Mouse (Mus musculus): ENCODE results near the gene Glod4. TPM values are rescaled to one million over a fixed set of nuclear protein-coding genes. Genes with fewer than 3 reads are reported as not detected.
A peak's percentile ranks its signal among the peaks of the same experiment; 100 is the strongest.

Gene Glod4
- polyA plus RNA-seq, 1 experiment from 2014 or later, result 131 TPM

DNA sequence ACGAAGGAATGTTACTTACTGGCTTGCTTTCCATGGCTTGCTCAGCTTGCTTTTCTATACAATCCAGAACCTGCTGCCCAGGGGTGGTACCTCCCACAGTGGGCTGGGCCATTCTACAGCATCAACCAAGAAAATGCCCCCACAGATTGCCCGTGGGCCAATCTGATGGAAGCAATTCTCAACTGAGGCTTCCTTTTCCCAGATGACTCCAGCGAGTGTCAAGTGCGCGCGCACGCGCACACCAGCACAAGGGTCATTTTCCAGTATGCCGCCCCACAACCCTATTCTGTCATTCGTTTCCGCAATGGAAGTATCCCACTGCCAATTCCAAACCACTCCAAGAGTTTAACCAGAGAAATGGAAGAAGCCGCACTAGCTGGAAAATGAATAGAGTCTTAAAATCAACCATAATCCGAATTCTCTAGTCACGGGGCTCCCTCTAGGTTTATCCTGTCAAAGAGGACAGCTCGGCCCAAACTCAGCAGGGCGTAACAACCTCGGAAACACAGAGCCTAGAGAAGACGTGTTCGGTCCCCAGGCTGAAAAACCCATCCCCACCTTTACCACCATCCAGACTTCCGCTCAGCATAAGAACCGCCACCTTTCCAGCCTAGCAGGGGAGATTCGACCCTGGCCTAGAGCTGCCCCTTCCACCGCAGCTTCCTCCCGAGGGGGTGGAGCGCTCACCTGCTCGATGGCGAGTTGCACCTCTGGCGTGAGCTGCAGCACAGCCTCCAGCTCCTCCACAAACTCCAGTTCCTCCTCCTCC, 64.6 kb downstream of the Glod4 start:
- H3K27ac ChIP-seq, result peak overlapping the region; percentile 85
- 1% methylated on average over 28 of the region's 28 CpGs for WGBS
- peak overlapping the region; percentile 92 for H3K4me3 ChIP-seq (replicated peaks; ENCODE audit: low read depth, low read length)
- peaks cover 5% of the 10 kb centered on the region for H3K4me1 ChIP-seq (replicated peaks; ENCODE audit: insufficient read depth, low read length)
- no peaks in the 10 kb centered on the region for H3K9me3 ChIP-seq (replicated peaks; ENCODE audit: low read length)
- peak; percentile 50 for DNase-seq (ENCODE audit: low spot score)
- no peaks in the 10 kb centered on the region for H3K27me3 ChIP-seq (ENCODE audit: insufficient read depth, low read length)
- peak overlapping the region; percentile 94 for H3K4me2 ChIP-seq (ENCODE audit: low read length)
- TF ChIP-seq CTCF (IDR thresholded peaks at IDR 0.05; ENCODE audit: low read depth), result no peak
- H3K36me3 ChIP-seq (ENCODE audit: insufficient read depth, low read length), result peaks cover 3% of the 10 kb centered on the region; the same call in 1 of the 2 replicates
- peak overlapping the region; percentile 77 for H3K9ac ChIP-seq (ENCODE audit: low read depth, low read length)
- ATAC-seq (replicated peaks; ENCODE audit: low FRiP score, low read depth), result peak; percentile 83

DNA sequence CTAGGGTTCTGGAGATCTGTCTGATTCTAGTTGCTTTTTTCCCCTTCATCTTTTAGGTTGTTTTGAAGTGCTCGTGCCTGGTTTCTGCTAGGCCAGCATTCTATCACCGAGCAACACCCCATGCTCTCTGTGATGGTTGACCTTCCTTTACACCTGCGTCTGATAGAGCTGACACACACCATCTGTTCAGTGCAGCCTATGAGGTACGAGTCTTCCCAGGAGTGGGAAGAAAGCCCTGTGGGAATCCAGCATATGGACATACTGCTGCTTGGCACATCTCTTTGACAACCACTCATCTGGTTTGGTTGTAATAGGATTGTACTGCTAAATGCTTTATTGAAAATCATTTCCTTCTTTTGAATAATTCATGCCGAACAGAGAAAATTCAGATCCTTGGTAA, 73.3 kb downstream of the Glod4 start:
- Histone ChIP-seq H3K36me3 (ENCODE audit: insufficient read depth, low read length) (peaks cover 17% of the 10 kb centered on the region), H3K9me3 (replicated peaks; ENCODE audit: low read length) (no peaks in the 10 kb centered on the region), H3K4me2 (ENCODE audit: low read length) (no peak overlapping the region), H3K4me3 (replicated peaks; ENCODE audit: low read depth, low read length) (no peak overlapping the region), H3K9ac (ENCODE audit: low read depth, low read length) (no peak overlapping the region), H3K27me3 (ENCODE audit: insufficient read depth, low read length) (no peaks in the 10 kb centered on the region), H3K4me1 (replicated peaks; ENCODE audit: insufficient read depth, low read length) (no peaks in the 10 kb centered on the region), H3K27ac (no peak overlapping the region)
- no peak for TF ChIP-seq CTCF (IDR thresholded peaks at IDR 0.05; ENCODE audit: low read depth)
- WGBS, result 50% methylated on average over 5 of the region's 5 CpGs
- no peak for DNase-seq (ENCODE audit: low spot score)
- no peak for ATAC-seq (replicated peaks; ENCODE audit: low FRiP score, low read depth)

DNA sequence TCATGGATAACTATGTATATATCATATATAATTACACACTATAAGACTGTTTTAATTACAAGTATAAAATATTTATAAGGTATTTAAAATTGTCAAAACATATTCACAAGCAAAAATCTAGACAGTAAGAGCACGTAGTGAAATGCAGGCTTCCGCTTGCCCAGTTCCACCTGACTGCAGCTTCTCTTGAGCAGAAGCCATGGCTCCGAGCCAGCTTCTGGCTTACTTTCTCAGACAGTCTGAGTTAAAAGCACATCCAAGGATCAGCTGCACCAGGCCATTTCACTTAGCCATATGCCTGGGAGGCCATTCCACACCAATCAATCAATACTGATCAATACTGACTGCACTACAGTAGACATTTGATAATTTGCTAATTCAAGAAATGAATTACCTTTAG, 74.5 kb downstream of the Glod4 start:
- no peaks in the 10 kb centered on the region for H3K27me3 ChIP-seq (ENCODE audit: insufficient read depth, low read length)
- TF ChIP-seq CTCF (IDR thresholded peaks at IDR 0.05; ENCODE audit: low read depth), result no peak
- no peak overlapping the region for H3K4me2 ChIP-seq (ENCODE audit: low read length)
- H3K4me1 ChIP-seq (replicated peaks; ENCODE audit: insufficient read depth, low read length), result no peaks in the 10 kb centered on the region
- WGBS, result 65% methylated on average over 3 of the region's 3 CpGs
- H3K9me3 ChIP-seq (replicated peaks; ENCODE audit: low read length), result no peaks in the 10 kb centered on the region
- H3K4me3 ChIP-seq (replicated peaks; ENCODE audit: low read depth, low read length), result no peak overlapping the region
- ATAC-seq (replicated peaks; ENCODE audit: low FRiP score, low read depth) (no peak), DNase-seq (ENCODE audit: low spot score) (no peak)
- H3K27ac ChIP-seq, result no peak overlapping the region
- H3K9ac ChIP-seq (ENCODE audit: low read depth, low read length), result no peak overlapping the region
- H3K36me3 ChIP-seq (ENCODE audit: insufficient read depth, low read length), result peaks cover 15% of the 10 kb centered on the region

DNA sequence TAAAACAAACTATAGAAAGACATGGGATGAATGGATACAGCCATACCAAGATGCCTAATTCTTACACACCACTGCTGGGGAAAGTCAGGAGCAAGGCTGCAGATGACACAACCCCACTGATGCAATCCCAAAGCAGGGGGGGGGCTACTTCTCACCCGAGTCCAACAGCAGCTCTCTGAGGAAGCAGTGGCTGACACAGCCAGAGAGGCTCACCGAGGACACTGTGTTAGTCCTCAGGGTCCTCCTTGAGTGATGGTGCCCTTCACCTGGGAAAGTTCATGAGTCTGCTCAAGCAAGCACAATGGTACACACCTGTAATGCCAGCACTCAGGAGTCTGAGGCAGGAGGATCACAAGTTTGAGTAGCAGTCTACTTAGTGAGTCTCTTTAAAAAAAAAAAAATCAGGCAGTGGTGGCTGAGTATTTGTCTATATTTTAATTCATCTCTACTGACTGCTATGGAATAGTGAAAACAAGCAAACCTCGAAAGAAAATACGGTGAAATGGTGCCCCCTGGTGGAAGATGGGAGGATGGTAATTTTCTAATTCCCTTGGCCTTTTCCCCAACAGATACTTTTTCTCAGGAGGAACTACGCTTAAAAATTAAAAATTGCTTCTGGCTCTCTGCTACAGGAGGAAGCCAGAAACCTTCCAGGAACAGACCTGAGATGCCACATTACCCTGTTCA, 76.3 kb downstream of the Glod4 start:
- peak; percentile 92 for TF ChIP-seq CTCF (IDR thresholded peaks at IDR 0.05; ENCODE audit: low read depth)
- WGBS, result 21% methylated on average over 5 of the region's 5 CpGs
- ATAC-seq (replicated peaks; ENCODE audit: low FRiP score, low read depth), result no peak
- Histone ChIP-seq H3K36me3 (ENCODE audit: insufficient read depth, low read length) (peaks cover 10% of the 10 kb centered on the region; the same call in 1 of the 2 replicates), H3K27ac (no peak overlapping the region), H3K4me2 (ENCODE audit: low read length) (no peak overlapping the region), H3K27me3 (ENCODE audit: insufficient read depth, low read length) (no peaks in the 10 kb centered on the region), H3K9ac (ENCODE audit: low read depth, low read length) (no peak overlapping the region), H3K9me3 (replicated peaks; ENCODE audit: low read length) (no peaks in the 10 kb centered on the region), H3K4me3 (replicated peaks; ENCODE audit: low read depth, low read length) (no peak overlapping the region), H3K4me1 (replicated peaks; ENCODE audit: insufficient read depth, low read length) (no peaks in the 10 kb centered on the region)
- DNase-seq (ENCODE audit: low spot score), result peak; percentile 84

DNA sequence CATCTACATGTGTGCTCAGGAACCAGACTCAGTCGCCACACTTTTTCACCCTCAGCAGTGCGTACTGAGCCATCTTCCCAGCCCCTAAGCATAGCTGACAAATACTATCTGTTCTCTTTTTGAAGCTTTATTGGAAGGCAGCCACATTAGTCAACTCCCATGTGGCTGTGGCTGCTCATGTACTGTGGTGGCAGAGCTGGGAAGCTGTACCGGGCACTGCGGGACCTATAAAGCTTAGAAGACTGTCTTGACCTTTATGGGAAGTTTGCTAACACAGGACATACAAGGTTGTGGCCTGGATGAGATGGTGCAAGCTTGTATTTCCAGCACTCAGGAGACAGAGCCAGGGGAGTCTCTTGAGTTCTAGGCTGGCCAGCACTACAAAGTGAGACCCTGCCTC, 76.9 kb downstream of the Glod4 start:
- TF ChIP-seq CTCF (IDR thresholded peaks at IDR 0.05; ENCODE audit: low read depth), result no peak
- H3K9ac ChIP-seq (ENCODE audit: low read depth, low read length), result no peak overlapping the region
- WGBS, result 91% methylated on average over 4 of the region's 4 CpGs
- H3K27me3 ChIP-seq (ENCODE audit: insufficient read depth, low read length), result no peaks in the 10 kb centered on the region
- 0 out of 2 replicates have a peak, but pooled peaks cover 6% of the 10 kb centered on the region for H3K36me3 ChIP-seq (ENCODE audit: insufficient read depth, low read length)
- DNase-seq (ENCODE audit: low spot score) (no peak), ATAC-seq (replicated peaks; ENCODE audit: low FRiP score, low read depth) (no peak)
- H3K4me3 ChIP-seq (replicated peaks; ENCODE audit: low read depth, low read length), result no peak overlapping the region
- H3K4me2 ChIP-seq (ENCODE audit: low read length), result no peak overlapping the region
- H3K27ac ChIP-seq, result no peak overlapping the region
- H3K9me3 ChIP-seq (replicated peaks; ENCODE audit: low read length), result no peaks in the 10 kb centered on the region
- H3K4me1 ChIP-seq (replicated peaks; ENCODE audit: insufficient read depth, low read length), result no peaks in the 10 kb centered on the region

GRCm38 (mm10) chr11:76160251-76160650, 83.3 kb downstream of the Glod4 start:
- ATAC-seq (replicated peaks; ENCODE audit: low FRiP score, low read depth), result no peak
- Histone ChIP-seq H3K4me1 (replicated peaks; ENCODE audit: insufficient read depth, low read length) (no peaks in the 10 kb centered on the region), H3K4me3 (replicated peaks; ENCODE audit: low read depth, low read length) (no peak overlapping the region), H3K27me3 (ENCODE audit: insufficient read depth, low read length) (no peaks in the 10 kb centered on the region), H3K27ac (peak overlapping the region; percentile 16; the same call in 1 of the 2 replicates), H3K4me2 (ENCODE audit: low read length) (no peak overlapping the region), H3K9me3 (replicated peaks; ENCODE audit: low read length) (no peaks in the 10 kb centered on the region), H3K36me3 (ENCODE audit: insufficient read depth, low read length) (0 out of 2 replicates have a peak, but pooled peaks cover 8% of the 10 kb centered on the region), H3K9ac (ENCODE audit: low read depth, low read length) (no peak overlapping the region)
- TF ChIP-seq CTCF (IDR thresholded peaks at IDR 0.05; ENCODE audit: low read depth), result no peak
- DNase-seq (ENCODE audit: low spot score), result peak; percentile 44
- WGBS, result 28% methylated on average over 6 of the region's 6 CpGs

Data from kidney, postnatal 0 days (tissue).